Comparison of ENCODE assay signal across 9 mouse cellular contexts in the genomic region with DNA sequence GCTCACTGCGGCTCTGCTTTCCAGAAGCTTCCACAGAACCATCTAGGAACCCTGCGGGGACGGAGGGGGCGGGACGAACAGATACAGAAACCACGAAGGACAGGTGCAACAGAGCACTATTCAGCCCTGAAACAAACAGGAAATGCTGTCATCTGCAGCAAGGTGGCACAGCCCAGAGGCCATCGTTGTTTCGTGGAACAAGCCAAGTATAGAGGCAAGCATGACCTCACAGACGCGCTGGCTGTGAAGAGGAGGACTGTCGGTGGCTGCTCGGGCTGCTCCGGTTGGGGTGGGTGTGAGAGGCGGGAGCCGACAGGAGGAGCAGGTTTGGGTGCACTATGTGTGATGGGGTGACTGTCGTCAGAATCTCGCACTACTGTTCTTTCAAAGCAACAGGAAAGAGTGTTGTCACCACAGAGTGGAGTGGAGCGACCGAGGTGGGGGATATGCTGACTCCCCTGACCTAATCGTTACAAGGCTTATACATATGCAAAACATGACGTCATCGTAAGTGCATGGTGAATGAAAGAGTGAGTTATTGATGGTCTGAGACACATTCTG. TPM values are rescaled to one million over a fixed set of nuclear protein-coding genes. Genes with fewer than 3 reads are reported as not detected.
DNase-seq lines count a peak whose midpoint lies in the region; ATAC-seq and TF ChIP-seq lines count a peak whose summit lies in the region.
"Had no signal": no experiment of that assay in that cellular context is flagged by ENCODE, and none has a peak within 500 bp of the region (broad histone marks: within the 10 kb centered on the region; RNA-seq: fewer than 3 reads in every experiment).

No protein-coding gene starts in this region.

- DNase-seq in liver, embryonic 11.5 days (ENCODE audit: low spot score), result no peak
- no peak for DNase-seq in liver
- DNase-seq in limb, embryonic 11.5 days (ENCODE audit: low spot score), result no peak
- DNase-seq in frontal cortex, postnatal 36 days (ENCODE audit: low spot score in 2 of 2), result no peak
- no peak for DNase-seq in lung, adult 2 months
- DNase-seq in urinary bladder, adult 18-20 months (ENCODE audit: low spot score in 2 of 2), result no peak

- peak overlapping the region; percentile 5 for H3K4me2 ChIP-seq in liver, embryonic 11.5 days
- 0 out of 2 replicates have a peak overlapping the region, but pooled peaks have one; percentile 11 for H3K4me2 ChIP-seq in embryonic facial prominence, embryonic 12.5 days (replicated peaks)
- H3K4me2 ChIP-seq in limb, embryonic 11.5 days (ENCODE audit: low read depth, severe bottlenecking), result 0 out of 2 replicates have a peak overlapping the region, but pooled peaks have one; percentile 20
- H3K4me2 ChIP-seq in stomach, embryonic 14.5 days (replicated peaks; ENCODE audit: low read depth, low read length), result peak overlapping the region; percentile 23; the same call in 1 of the 2 replicates

- peaks cover 4% of the 10 kb centered on the region; the same call in 1 of the 2 replicates for H3K4me1 ChIP-seq in liver, embryonic 11.5 days (replicated peaks; ENCODE audit: control insufficient read depth, insufficient read depth, low read length)
- peaks cover 3% of the 10 kb centered on the region for H3K4me1 ChIP-seq in embryonic facial prominence, embryonic 12.5 days
- H3K4me1 ChIP-seq in limb, embryonic 11.5 days (ENCODE audit: control insufficient read depth, insufficient read depth, low read length), result peaks cover 3% of the 10 kb centered on the region
- H3K4me1 ChIP-seq in stomach, embryonic 14.5 days (ENCODE audit: control insufficient read depth, insufficient read depth, low read length), result peaks cover 3% of the 10 kb centered on the region
- H3K4me1 ChIP-seq in lung, adult 2 months (ENCODE audit: control insufficient read depth, insufficient read depth, low read length), result no peaks in the 10 kb centered on the region

- no peaks in the 10 kb centered on the region for H3K9me3 ChIP-seq in liver, embryonic 11.5 days (ENCODE audit: control insufficient read depth, low read length)
- no peaks in the 10 kb centered on the region for H3K9me3 ChIP-seq in embryonic facial prominence, embryonic 12.5 days
- no peaks in the 10 kb centered on the region for H3K9me3 ChIP-seq in limb, embryonic 11.5 days (ENCODE audit: control insufficient read depth, low read length)
- no peaks in the 10 kb centered on the region for H3K9me3 ChIP-seq in stomach, embryonic 14.5 days (ENCODE audit: control insufficient read depth, low read depth, low read length)

- TF ChIP-seq POLR2A in lung, adult 2 months (IDR thresholded peaks at IDR 0.05; ENCODE audit: borderline replicate concordance, extremely low read depth, low read depth, low read length), result no peak

- no peak for TF ChIP-seq CTCF in lung, adult 2 months (IDR thresholded peaks at IDR 0.05; ENCODE audit: insufficient read depth, low read length)

- peaks cover 17% of the 10 kb centered on the region for H3K27me3 ChIP-seq in liver, embryonic 11.5 days (replicated peaks; ENCODE audit: control insufficient read depth, insufficient read depth, low read length)
- peaks cover 15% of the 10 kb centered on the region for H3K27me3 ChIP-seq in embryonic facial prominence, embryonic 12.5 days
- H3K27me3 ChIP-seq in limb, embryonic 11.5 days (ENCODE audit: control insufficient read depth, insufficient read depth, low read length), result 0 out of 2 replicates have a peak, but pooled peaks cover 2% of the 10 kb centered on the region
- H3K27me3 ChIP-seq in stomach, embryonic 14.5 days (ENCODE audit: control insufficient read depth, insufficient read depth, low read length), result no peaks in the 10 kb centered on the region

- no peak overlapping the region for H3K4me3 ChIP-seq in liver, embryonic 11.5 days (ENCODE audit: low read depth, low read length)
- H3K4me3 ChIP-seq in embryonic facial prominence, embryonic 12.5 days, result no peak overlapping the region
- H3K4me3 ChIP-seq in limb, embryonic 11.5 days (ENCODE audit: low read depth, low read length), result no peak overlapping the region
- no peak overlapping the region for H3K4me3 ChIP-seq in stomach, embryonic 14.5 days (ENCODE audit: low read depth, low read length)
- no peak overlapping the region for H3K4me3 ChIP-seq in lung, adult 2 months (replicated peaks; ENCODE audit: extremely low read depth, low read depth, low read length)
- H3K4me3 ChIP-seq: myocyte had no signal

- WGBS in liver, embryonic 11.5 days, result 21% methylated on average over 22 of the region's 22 CpGs
- 28% methylated on average over 22 of the region's 22 CpGs for WGBS in embryonic facial prominence, embryonic 12.5 days
- 32% methylated on average over 22 of the region's 22 CpGs for WGBS in limb, embryonic 11.5 days
- 24% methylated on average over 22 of the region's 22 CpGs for WGBS in stomach, embryonic 14.5 days
- WGBS in lung, adult 2 months, result 13% methylated on average over 22 of the region's 22 CpGs

- no peak overlapping the region for H3K27ac ChIP-seq in liver, embryonic 11.5 days (ENCODE audit: low read depth, low read length)
- no peak overlapping the region for H3K27ac ChIP-seq in embryonic facial prominence, embryonic 12.5 days
- H3K27ac ChIP-seq in limb, embryonic 11.5 days (replicated peaks; ENCODE audit: low read depth, low read length), result no peak overlapping the region
- no peak overlapping the region for H3K27ac ChIP-seq in stomach, embryonic 14.5 days (ENCODE audit: low read length)

- H3K9ac ChIP-seq in liver, embryonic 11.5 days (ENCODE audit: low read depth, low read length), result no peak overlapping the region
- H3K9ac ChIP-seq in embryonic facial prominence, embryonic 12.5 days, result no peak overlapping the region
- H3K9ac ChIP-seq in limb, embryonic 11.5 days (ENCODE audit: low read length), result no peak overlapping the region
- no peak overlapping the region for H3K9ac ChIP-seq in stomach, embryonic 14.5 days (replicated peaks; ENCODE audit: low read depth, low read length)

- no peak for ATAC-seq in liver, embryonic 11.5 days (replicated peaks; ENCODE audit: low FRiP score)
- no peak for ATAC-seq in embryonic facial prominence, embryonic 12.5 days (ENCODE audit: insufficient number of reproducible peaks, insufficient read depth, low FRiP score, low TSS enrichment)
- no peak for ATAC-seq in limb, embryonic 11.5 days (ENCODE audit: insufficient number of reproducible peaks, low FRiP score, low TSS enrichment, low read depth)
- ATAC-seq in stomach, embryonic 14.5 days (ENCODE audit: insufficient number of reproducible peaks, insufficient read depth, low FRiP score, low read depth), result no peak

- H3K36me3 ChIP-seq in liver, embryonic 11.5 days (ENCODE audit: control insufficient read depth, insufficient read depth, low read length), result no peaks in the 10 kb centered on the region
- no peaks in the 10 kb centered on the region for H3K36me3 ChIP-seq in embryonic facial prominence, embryonic 12.5 days
- no peaks in the 10 kb centered on the region for H3K36me3 ChIP-seq in limb, embryonic 11.5 days (ENCODE audit: control insufficient read depth, insufficient read depth, low read length)
- H3K36me3 ChIP-seq in stomach, embryonic 14.5 days (ENCODE audit: control insufficient read depth, insufficient read depth, low read length), result no peaks in the 10 kb centered on the region

RNA-seq across cellular contexts. Expression of gene Lmtk3, which starts 4.4 kb away (rescaled TPM):
- polyA plus RNA-seq in liver, embryonic 11.5 days (2014; fragmentation: Nextera tagmentation; extraction: Ambion mirVana), result 0.30 and 0.45 TPM in 2 replicates
- 3.3 and 5.2 TPM in 2 replicates for polyA plus RNA-seq in embryonic facial prominence, embryonic 12.5 days (2016; fragmentation: Nextera tagmentation; extraction: Ambion mirVana)
- 3.6 and 4.6 TPM in 2 replicates for polyA plus RNA-seq in limb, embryonic 11.5 days (2014; fragmentation: Nextera tagmentation; extraction: Ambion mirVana)
- 2.5 and 3.3 TPM in 2 replicates for polyA plus RNA-seq in stomach, embryonic 14.5 days (2014; fragmentation: Nextera tagmentation; extraction: Ambion mirVana)
- polyA plus RNA-seq in lung, adult 2 months (2012; rRNA removed), result 0.70 and 1.5 TPM in 2 replicates

RNA-seq across cellular contexts. Expression of gene Sult2b1, which starts 5.3 kb away (rescaled TPM):
- 0.65 and 0.70 TPM in 2 replicates for polyA plus RNA-seq in liver, embryonic 11.5 days (2014; fragmentation: Nextera tagmentation; extraction: Ambion mirVana)
- 1.6 and 2.5 TPM in 2 replicates for polyA plus RNA-seq in embryonic facial prominence, embryonic 12.5 days (2016; fragmentation: Nextera tagmentation; extraction: Ambion mirVana)
- 0.77 and 3.2 TPM in 2 replicates for polyA plus RNA-seq in limb, embryonic 11.5 days (2014; fragmentation: Nextera tagmentation; extraction: Ambion mirVana)
- 2.8 and 3.6 TPM in 2 replicates for polyA plus RNA-seq in stomach, embryonic 14.5 days (2014; fragmentation: Nextera tagmentation; extraction: Ambion mirVana)
- polyA plus RNA-seq in lung, adult 2 months (2012; rRNA removed), result 5.5 and 19.3 TPM in 2 replicates

RNA-seq across cellular contexts. Expression of gene Cyth2, which starts 35.2 kb away (rescaled TPM):
- polyA plus RNA-seq in liver, embryonic 11.5 days (2014; fragmentation: Nextera tagmentation; extraction: Ambion mirVana), result 67.2 and 69.1 TPM in 2 replicates
- polyA plus RNA-seq in embryonic facial prominence, embryonic 12.5 days (2016; fragmentation: Nextera tagmentation; extraction: Ambion mirVana), result 173 and 176 TPM in 2 replicates
- 176 TPM in 2 replicates for polyA plus RNA-seq in limb, embryonic 11.5 days (2014; fragmentation: Nextera tagmentation; extraction: Ambion mirVana)
- 89.3 and 92.6 TPM in 2 replicates for polyA plus RNA-seq in stomach, embryonic 14.5 days (2014; fragmentation: Nextera tagmentation; extraction: Ambion mirVana)
- 42.6 and 57.7 TPM in 2 replicates for polyA plus RNA-seq in lung, adult 2 months (2012; rRNA removed)

RNA-seq across cellular contexts. Expression of gene Kcnj14, which starts 45.4 kb away (rescaled TPM):
- polyA plus RNA-seq in liver, embryonic 11.5 days (2014; fragmentation: Nextera tagmentation; extraction: Ambion mirVana), result 0.40 and 0.74 TPM in 2 replicates
- 2.4 and 2.5 TPM in 2 replicates for polyA plus RNA-seq in embryonic facial prominence, embryonic 12.5 days (2016; fragmentation: Nextera tagmentation; extraction: Ambion mirVana)
- polyA plus RNA-seq in limb, embryonic 11.5 days (2014; fragmentation: Nextera tagmentation; extraction: Ambion mirVana), result 1.4 and 1.5 TPM in 2 replicates
- 1.3 and 1.4 TPM in 2 replicates for polyA plus RNA-seq in stomach, embryonic 14.5 days (2014; fragmentation: Nextera tagmentation; extraction: Ambion mirVana)
- polyA plus RNA-seq in lung, adult 2 months (2012; rRNA removed), result 0.43 and 0.49 TPM in 2 replicates

RNA-seq across cellular contexts. Expression of gene Grwd1, which starts 51.6 kb away (rescaled TPM):
- 101 and 106 TPM in 2 replicates for polyA plus RNA-seq in liver, embryonic 11.5 days (2014; fragmentation: Nextera tagmentation; extraction: Ambion mirVana)
- polyA plus RNA-seq in embryonic facial prominence, embryonic 12.5 days (2016; fragmentation: Nextera tagmentation; extraction: Ambion mirVana), result 75.6 and 76.3 TPM in 2 replicates
- 90.6 and 94.3 TPM in 2 replicates for polyA plus RNA-seq in limb, embryonic 11.5 days (2014; fragmentation: Nextera tagmentation; extraction: Ambion mirVana)
- polyA plus RNA-seq in stomach, embryonic 14.5 days (2014; fragmentation: Nextera tagmentation; extraction: Ambion mirVana), result 62.7 and 69.6 TPM in 2 replicates
- 7.9 and 11.8 TPM in 2 replicates for polyA plus RNA-seq in lung, adult 2 months (2012; rRNA removed)
